Mouse (Mus musculus) forebrain, embryonic 14.5 days (tissue): ENCODE measurements at regions not wholly inside any gene's neighbourhood (a gene's known extent, or its start where the extent isn't known, plus 50 kb on each side); places are given as distances from the start of the nearest gene placed in this dataset.

Experiments used
- ATAC-seq: fragments of 200-750 bp; cut with Nextera tagmentation; 2 replicates; pipeline ENCODE4 v1.8.0; 2017; ENCODE audit warnings: mild to moderate bottlenecking, moderate library complexity
- DNase-seq: peaks from one replicate; pipeline ENCODE4 v3.0.0-alpha.2; 2015; ENCODE audit warnings: low spot score
- H3K27ac ChIP-seq: fragments of 300-500 bp; sonication (generic); 2 replicates; pipeline ENCODE4 v1.5.1; 2014; ENCODE audit warnings: low read depth, mild to moderate bottlenecking, control low read depth, low read length, moderate library complexity
- H3K27me3 ChIP-seq: fragments of 300-500 bp; sonication (generic); replicated peaks from 2 replicates; pipeline ENCODE4 v1.6.1; 2014; ENCODE audit warnings: low read length, control low read depth, mixed read lengths; ENCODE audit not compliant: control insufficient read depth, insufficient read depth
- H3K36me3 ChIP-seq: fragments of 300-500 bp; sonication (generic); 2 replicates; pipeline ENCODE4 v1.6.1; 2014; ENCODE audit warnings: low read length, control low read depth; ENCODE audit not compliant: control insufficient read depth, insufficient read depth
- H3K4me1 ChIP-seq: fragments of 300-500 bp; sonication (generic); 2 replicates; pipeline ENCODE4 v1.6.1; 2014; ENCODE audit warnings: antibody characterized with exemption, low read length, control low read depth; ENCODE audit not compliant: control insufficient read depth, insufficient read depth
- H3K4me2 ChIP-seq: fragments of 300-500 bp; sonication (generic); 2 replicates; pipeline ENCODE4 v1.6.1; 2014; ENCODE audit warnings: mild to moderate bottlenecking, control low read depth, low read length
- H3K4me3 ChIP-seq: fragments of 300-500 bp; sonication (generic); 2 replicates; pipeline ENCODE4 v1.5.1; 2014; ENCODE audit warnings: low read depth, low read length, control low read depth
- H3K9ac ChIP-seq: fragments of 300-500 bp; sonication (generic); 2 replicates; pipeline ENCODE4 v1.6.1; 2014; ENCODE audit warnings: mild to moderate bottlenecking, low read length, control low read depth, moderate library complexity
- H3K9me3 ChIP-seq: fragments of 300-500 bp; sonication (generic); replicated peaks from 2 replicates; pipeline ENCODE4 v1.6.1; 2016; ENCODE audit warnings: low read length, control low read depth, mixed read lengths; ENCODE audit not compliant: control insufficient read depth
- WGBS: fragments of 180-500 bp; shearing (Covaris S2); extraction: QIAGEN DNeasy Blood & Tissue Kit; methylation state at CpG from one replicate; pipeline ENCODE4 v1.1.7; 2014; 5-methylcytosine and 5-hydroxymethylcytosine counted together

GRCm38 (mm10) chr5:111635092-111635491 is 98.6 kb upstream of the Gm26897 start:
- Histone ChIP-seq H3K9ac (no peak overlapping the region), H3K27ac (no peak overlapping the region), H3K4me3 (no peak overlapping the region), H3K27me3 (no peaks in the 10 kb centered on the region), H3K36me3 (no peaks in the 10 kb centered on the region), H3K4me2 (no peak overlapping the region), H3K9me3 (no peaks in the 10 kb centered on the region; the same call in 1 of the 2 replicates), H3K4me1 (peaks cover 24% of the 10 kb centered on the region)
- DNase-seq, result no peak
- 83% methylated on average over 5 of the region's 5 CpGs for WGBS
- no peak for ATAC-seq

GRCm38 (mm10) chr5:111636969-111637368 is 96.8 kb upstream of the Gm26897 start:
- Histone ChIP-seq H3K36me3 (no peaks in the 10 kb centered on the region), H3K4me1 (peaks cover 23% of the 10 kb centered on the region), H3K9ac (no peak overlapping the region), H3K4me3 (no peak overlapping the region), H3K27me3 (no peaks in the 10 kb centered on the region), H3K9me3 (no peaks in the 10 kb centered on the region; the same call in 1 of the 2 replicates), H3K4me2 (no peak overlapping the region), H3K27ac (no peak overlapping the region)
- ATAC-seq, result no peak
- WGBS, result 7% methylated on average over 4 of the region's 4 CpGs
- peak; percentile 61 for DNase-seq

GRCm38 (mm10) chr5:111638306-111638705 is 95.4 kb upstream of the Gm26897 start:
- Histone ChIP-seq H3K27ac (no peak overlapping the region), H3K4me3 (no peak overlapping the region), H3K27me3 (no peaks in the 10 kb centered on the region), H3K4me1 (peaks cover 21% of the 10 kb centered on the region), H3K36me3 (no peaks in the 10 kb centered on the region), H3K9ac (no peak overlapping the region), H3K9me3 (no peaks in the 10 kb centered on the region), H3K4me2 (no peak overlapping the region)
- WGBS, result 88% methylated on average over 7 of the region's 7 CpGs
- DNase-seq (no peak), ATAC-seq (no peak)

GRCm38 (mm10) chr5:111639476-111640287 is 94.0 kb upstream of the Gm26897 start:
- ATAC-seq (no peak), DNase-seq (no peak)
- H3K4me2 ChIP-seq, result peak overlapping the region; percentile 44
- no peaks in the 10 kb centered on the region for H3K27me3 ChIP-seq
- peak overlapping the region; percentile 47; the same call in 1 of the 2 replicates for H3K9ac ChIP-seq
- no peaks in the 10 kb centered on the region for H3K36me3 ChIP-seq
- peaks cover 21% of the 10 kb centered on the region for H3K4me1 ChIP-seq
- H3K4me3 ChIP-seq, result no peak overlapping the region
- H3K9me3 ChIP-seq, result no peaks in the 10 kb centered on the region
- no peak overlapping the region; the same call in 1 of the 2 replicates for H3K27ac ChIP-seq
- 5% methylated on average over 29 of the region's 29 CpGs for WGBS

GRCm38 (mm10) chr5:111640976-111641375 is 92.7 kb upstream of the Gm26897 start:
- WGBS, result 60% methylated on average over 7 of the region's 7 CpGs
- Histone ChIP-seq H3K36me3 (no peaks in the 10 kb centered on the region), H3K9ac (no peak overlapping the region), H3K4me1 (peaks cover 21% of the 10 kb centered on the region), H3K4me2 (no peak overlapping the region), H3K27ac (no peak overlapping the region), H3K9me3 (no peaks in the 10 kb centered on the region), H3K27me3 (no peaks in the 10 kb centered on the region), H3K4me3 (no peak overlapping the region)
- no peak for DNase-seq
- no peak for ATAC-seq

- H3K9me3 ChIP-seq, result no peaks in the 10 kb centered on the region
These were observed 92.0 kb upstream of the Gm26897 start for GRCm38 (mm10) chr5:111641685-111642084.

GRCm38 (mm10) chr5:111644142-111644541 is 89.6 kb upstream of the Gm26897 start:
- no peaks in the 10 kb centered on the region for H3K27me3 ChIP-seq
- H3K4me1 ChIP-seq, result peaks cover 25% of the 10 kb centered on the region
- H3K9ac ChIP-seq, result no peak overlapping the region
- ATAC-seq (no peak), DNase-seq (no peak)
- no peak overlapping the region for H3K4me2 ChIP-seq
- no peaks in the 10 kb centered on the region for H3K9me3 ChIP-seq
- 0 out of 2 replicates have a peak overlapping the region, but pooled peaks have one; percentile 11 for H3K27ac ChIP-seq
- 89% methylated on average over 2 of the region's 2 CpGs for WGBS
- no peak overlapping the region for H3K4me3 ChIP-seq
- H3K36me3 ChIP-seq, result no peaks in the 10 kb centered on the region

More at GRCm38 (mm10) chr5:111641685-111642084, 92.0 kb upstream of the Gm26897 start:
- WGBS, result 86% methylated on average over 4 of the region's 4 CpGs
- Histone ChIP-seq H3K9ac (no peak overlapping the region), H3K27ac (no peak overlapping the region), H3K4me2 (no peak overlapping the region), H3K4me1 (peaks cover 20% of the 10 kb centered on the region), H3K27me3 (no peaks in the 10 kb centered on the region), H3K4me3 (no peak overlapping the region), H3K36me3 (no peaks in the 10 kb centered on the region)
- no peak for DNase-seq
- ATAC-seq, result no peak

GRCm38 (mm10) chr5:111644788-111645187 is 88.9 kb upstream of the Gm26897 start:
- no peak overlapping the region for H3K9ac ChIP-seq
- ATAC-seq (no peak; the same call in 1 of the 2 replicates), DNase-seq (no peak)
- no peaks in the 10 kb centered on the region for H3K9me3 ChIP-seq
- 57% methylated on average over 4 of the region's 4 CpGs for WGBS
- H3K27ac ChIP-seq, result no peak overlapping the region
- H3K4me1 ChIP-seq, result peaks cover 24% of the 10 kb centered on the region
- H3K4me2 ChIP-seq, result no peak overlapping the region
- H3K27me3 ChIP-seq, result no peaks in the 10 kb centered on the region
- H3K4me3 ChIP-seq, result no peak overlapping the region
- H3K36me3 ChIP-seq, result no peaks in the 10 kb centered on the region

GRCm38 (mm10) chr5:111647686-111648200 is 86.0 kb upstream of the Gm26897 start:
- no peaks in the 10 kb centered on the region for H3K9me3 ChIP-seq
- H3K9ac ChIP-seq, result no peak overlapping the region
- H3K36me3 ChIP-seq, result no peaks in the 10 kb centered on the region
- DNase-seq (no peak), ATAC-seq (no peak)
- WGBS, result 86% methylated on average over 6 of the region's 6 CpGs
- 0 out of 2 replicates have a peak overlapping the region, but pooled peaks have one; percentile 9 for H3K27ac ChIP-seq
- H3K27me3 ChIP-seq, result no peaks in the 10 kb centered on the region
- peaks cover 25% of the 10 kb centered on the region for H3K4me1 ChIP-seq
- H3K4me2 ChIP-seq, result no peak overlapping the region
- H3K4me3 ChIP-seq, result no peak overlapping the region
